Mouse (Mus musculus): Measurements from ENCODE around the gene Gm29564. TPM values are rescaled to one million over a fixed set of nuclear protein-coding genes. Genes with fewer than 3 reads are reported as not detected.
"Not testable (repeated sequence)": the region's sequence is repeated elsewhere in the genome, so short reads cannot be mapped to it uniquely, and the experiment has no call there.

Gm29564 gene
- total RNA-seq (2021) = not detected
- long read RNA-seq = 0 reads

DNA sequence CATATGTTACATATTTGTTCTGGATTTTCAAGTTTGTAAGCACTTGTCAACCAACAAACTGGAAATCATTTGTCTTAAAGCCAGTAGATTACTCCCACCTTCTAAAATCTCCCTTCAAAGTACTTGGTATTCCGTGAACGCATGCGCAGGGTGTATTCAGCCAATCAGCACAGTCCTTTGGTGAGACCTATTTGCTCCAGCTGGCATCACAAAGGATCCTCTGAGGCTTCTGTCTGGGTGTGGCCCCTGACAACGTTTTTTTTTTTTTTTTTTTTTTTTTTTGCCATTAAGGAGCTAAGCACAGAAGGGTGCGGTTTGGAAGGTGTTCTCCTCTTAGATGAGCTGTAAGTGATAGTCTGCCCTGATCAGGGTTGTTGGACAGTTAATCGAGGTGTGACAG, at the start of gene Gm29564:
Gene Gm29564, plus strand, starts transcription at position 301 of the 400 bp plus-strand sequence.
- DNase-seq (ENCODE audit: low spot score in 2 of 2) = not testable (repeated sequence)

Other genes with a start within 250 kb of the Gm29564 start
- not detected for gene Gm20867, start 249.8 kb upstream of the Gm29564 start, total RNA-seq (2021)

Measured in layer of hippocampus, adult 18-20 months (tissue).